Mouse (Mus musculus): Measurements from ENCODE around the gene Nhej1. TPM values are rescaled to one million over a fixed set of nuclear protein-coding genes. Genes with fewer than 3 reads are reported as not detected.

The Nhej1 gene
- polyA plus RNA-seq, 1 experiment: 2.8 TPM

DNA sequence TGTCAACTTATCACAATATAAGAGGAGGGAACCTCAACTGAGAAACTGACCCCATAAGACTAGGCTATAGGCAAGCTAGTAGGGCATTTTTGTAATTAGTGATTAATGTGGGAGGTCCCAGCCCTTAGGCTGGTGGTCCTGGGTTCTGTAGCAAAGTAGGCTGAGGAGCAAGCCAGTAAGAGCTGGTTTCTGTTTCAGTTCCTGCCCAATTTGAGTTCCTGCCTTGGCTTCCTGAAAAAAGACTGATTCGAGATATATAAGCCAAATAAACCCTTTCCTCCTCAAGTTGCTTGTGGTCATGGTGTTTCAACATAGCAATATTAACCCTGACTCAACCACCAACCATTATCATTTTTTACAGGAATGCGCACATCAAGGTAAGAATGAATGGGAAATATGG lies 127.8 kb downstream of the Nhej1 start:
- WGBS: 96% methylated on average over 2 of the region's 2 CpGs
- H3K27me3 ChIP-seq (ENCODE audit: control insufficient read depth, insufficient read depth, low read length): no peaks in the 10 kb centered on the region

DNA sequence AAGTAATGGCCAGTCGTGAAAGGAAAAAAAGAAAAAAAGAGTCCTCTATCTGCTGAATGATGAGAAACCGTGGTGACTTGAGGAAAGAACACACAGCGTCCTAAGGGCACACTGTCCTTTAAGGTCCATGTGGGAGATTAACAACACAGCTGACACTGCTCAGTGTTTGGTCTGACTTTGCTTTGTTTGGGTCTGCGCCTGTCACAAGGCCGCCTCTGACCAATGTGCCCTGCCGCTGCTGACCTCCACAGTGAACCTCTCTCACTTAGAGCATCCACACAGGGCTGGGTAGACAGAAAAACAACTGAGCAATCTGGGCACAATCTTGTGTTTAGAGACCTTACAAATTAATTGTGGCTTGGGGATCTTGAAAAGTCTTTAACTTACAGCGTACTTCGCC lies 148.0 kb downstream of the Nhej1 start:
- Histone ChIP-seq H3K4me3 (replicated peaks; ENCODE audit: insufficient read depth, low read depth, low read length) (no peak overlapping the region), H3K27me3 (ENCODE audit: control insufficient read depth, insufficient read depth, low read length) (no peaks in the 10 kb centered on the region), H3K4me1 (ENCODE audit: control insufficient read depth, insufficient read depth, low read length) (no peaks in the 10 kb centered on the region), H3K27ac (ENCODE audit: insufficient read depth, low read length) (no peak overlapping the region)
- TF ChIP-seq CTCF (IDR thresholded peaks at IDR 0.05; ENCODE audit: borderline replicate concordance, insufficient read depth, low read depth, low read length): no peak
- TF ChIP-seq POLR2A (IDR thresholded peaks at IDR 0.05; ENCODE audit: borderline replicate concordance, insufficient read depth, low read length): no peak
- no peak for DNase-seq
- WGBS: 88% methylated on average over 8 of the region's 8 CpGs

More for the DNA sequence above, 127.8 kb downstream of the Nhej1 start:
- no peak overlapping the region for H3K27ac ChIP-seq (ENCODE audit: insufficient read depth, low read length)
- no peak overlapping the region for H3K4me3 ChIP-seq (replicated peaks; ENCODE audit: insufficient read depth, low read depth, low read length)
- no peaks in the 10 kb centered on the region for H3K4me1 ChIP-seq (ENCODE audit: control insufficient read depth, insufficient read depth, low read length)
- no peak for TF ChIP-seq POLR2A (IDR thresholded peaks at IDR 0.05; ENCODE audit: borderline replicate concordance, insufficient read depth, low read length)
- DNase-seq: no peak

DNA sequence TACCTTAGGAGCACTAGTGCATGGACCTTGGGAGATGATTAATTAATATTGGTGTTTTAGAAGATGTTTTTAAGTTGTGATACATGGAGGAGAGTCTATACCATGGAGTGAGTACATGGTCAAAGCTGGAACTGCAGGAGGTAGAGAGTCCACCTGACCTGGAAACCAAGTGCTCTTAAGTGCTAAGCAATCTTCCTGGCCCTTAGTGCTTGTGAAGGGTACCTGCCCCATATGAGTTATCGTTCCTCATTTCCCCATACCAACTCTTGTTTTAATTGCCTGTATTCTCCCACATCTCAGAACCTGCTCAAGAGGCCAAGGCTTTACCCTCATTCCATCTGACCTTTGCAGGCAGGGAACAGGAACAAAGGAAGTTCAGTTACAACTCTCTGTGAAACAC lies 149.1 kb downstream of the Nhej1 start:
- TF ChIP-seq POLR2A (IDR thresholded peaks at IDR 0.05; ENCODE audit: borderline replicate concordance, insufficient read depth, low read length) (no peak), CTCF (IDR thresholded peaks at IDR 0.05; ENCODE audit: borderline replicate concordance, insufficient read depth, low read depth, low read length) (no peak)

DNA sequence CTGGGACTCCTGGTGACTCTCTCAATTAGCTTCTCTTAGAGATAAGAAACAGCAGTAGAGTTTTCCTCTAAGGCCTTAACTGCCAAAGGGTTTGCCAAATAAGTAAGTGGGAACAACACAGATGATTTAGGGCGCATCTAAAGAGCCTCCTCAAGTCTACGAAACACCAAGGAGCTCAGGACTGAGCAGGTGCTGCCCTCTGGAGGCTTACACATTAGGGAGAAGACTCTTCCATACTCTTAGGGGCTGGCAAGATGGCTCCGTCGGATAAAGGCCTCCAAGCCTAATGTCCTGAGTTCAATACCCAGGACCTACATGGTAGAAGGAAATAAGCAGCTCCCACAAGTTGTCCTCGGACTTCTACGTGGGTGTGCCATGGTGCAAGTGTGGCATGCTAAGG lies 151.4 kb downstream of the Nhej1 start:
- DNase-seq: no peak
- no peaks in the 10 kb centered on the region for H3K27me3 ChIP-seq (ENCODE audit: control insufficient read depth, insufficient read depth, low read length)
- TF ChIP-seq CTCF (IDR thresholded peaks at IDR 0.05; ENCODE audit: borderline replicate concordance, insufficient read depth, low read depth, low read length): no peak
- H3K4me1 ChIP-seq (ENCODE audit: control insufficient read depth, insufficient read depth, low read length): no peaks in the 10 kb centered on the region
- WGBS: 89% methylated on average over 6 of the region's 6 CpGs
- no peak overlapping the region for H3K27ac ChIP-seq (ENCODE audit: insufficient read depth, low read length)
- no peak overlapping the region for H3K4me3 ChIP-seq (replicated peaks; ENCODE audit: insufficient read depth, low read depth, low read length)

More for the DNA sequence above, 149.1 kb downstream of the Nhej1 start:
- Histone ChIP-seq H3K27me3 (ENCODE audit: control insufficient read depth, insufficient read depth, low read length) (no peaks in the 10 kb centered on the region), H3K27ac (ENCODE audit: insufficient read depth, low read length) (no peak overlapping the region), H3K4me1 (ENCODE audit: control insufficient read depth, insufficient read depth, low read length) (no peaks in the 10 kb centered on the region), H3K4me3 (replicated peaks; ENCODE audit: insufficient read depth, low read depth, low read length) (no peak overlapping the region)
- DNase-seq: no peak
- WGBS: 96% methylated on average over 1 of the region's 1 CpGs

DNA sequence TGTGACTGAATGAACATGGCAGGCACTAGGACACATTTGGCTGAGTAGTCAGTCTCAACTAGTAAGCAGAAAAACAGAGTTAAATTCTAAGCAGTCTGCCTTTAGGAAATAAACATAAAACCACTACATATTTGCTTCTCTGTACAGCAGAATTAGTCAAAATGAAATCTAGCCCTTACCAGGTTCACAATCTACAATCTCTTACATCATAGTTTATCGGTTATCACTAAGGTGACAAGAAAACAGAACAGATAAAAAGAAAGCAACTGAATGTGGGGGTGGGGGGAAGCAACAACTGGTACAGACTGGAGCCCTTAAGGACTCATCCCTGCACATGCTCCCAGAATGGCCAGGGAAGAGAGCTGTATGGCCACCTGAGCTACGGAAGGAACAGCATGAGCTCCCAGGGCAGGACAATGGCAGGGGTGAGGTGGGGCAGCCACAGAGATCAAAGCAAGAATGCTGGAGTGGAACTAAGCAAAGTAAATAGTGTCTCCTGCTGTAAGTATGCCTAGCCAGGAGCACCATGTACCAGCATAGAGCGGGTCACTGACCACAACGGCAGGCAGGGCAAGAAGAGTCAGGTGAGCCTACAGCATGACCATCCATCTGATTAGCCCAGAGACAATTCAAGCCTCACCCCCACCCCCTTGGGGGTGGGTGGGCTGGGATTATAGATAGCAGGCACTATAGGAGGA lies 153.5 kb downstream of the Nhej1 start:
- H3K4me3 ChIP-seq (replicated peaks; ENCODE audit: insufficient read depth, low read depth, low read length): no peak overlapping the region
- no peak overlapping the region for H3K27ac ChIP-seq (ENCODE audit: insufficient read depth, low read length)
- no peaks in the 10 kb centered on the region for H3K27me3 ChIP-seq (ENCODE audit: control insufficient read depth, insufficient read depth, low read length)
- 72% methylated on average over 4 of the region's 4 CpGs for WGBS
- TF ChIP-seq POLR2A (IDR thresholded peaks at IDR 0.05; ENCODE audit: borderline replicate concordance, insufficient read depth, low read length) (no peak), CTCF (IDR thresholded peaks at IDR 0.05; ENCODE audit: borderline replicate concordance, insufficient read depth, low read depth, low read length) (no peak)
- no peak for DNase-seq
- no peaks in the 10 kb centered on the region for H3K4me1 ChIP-seq (ENCODE audit: control insufficient read depth, insufficient read depth, low read length)

DNA sequence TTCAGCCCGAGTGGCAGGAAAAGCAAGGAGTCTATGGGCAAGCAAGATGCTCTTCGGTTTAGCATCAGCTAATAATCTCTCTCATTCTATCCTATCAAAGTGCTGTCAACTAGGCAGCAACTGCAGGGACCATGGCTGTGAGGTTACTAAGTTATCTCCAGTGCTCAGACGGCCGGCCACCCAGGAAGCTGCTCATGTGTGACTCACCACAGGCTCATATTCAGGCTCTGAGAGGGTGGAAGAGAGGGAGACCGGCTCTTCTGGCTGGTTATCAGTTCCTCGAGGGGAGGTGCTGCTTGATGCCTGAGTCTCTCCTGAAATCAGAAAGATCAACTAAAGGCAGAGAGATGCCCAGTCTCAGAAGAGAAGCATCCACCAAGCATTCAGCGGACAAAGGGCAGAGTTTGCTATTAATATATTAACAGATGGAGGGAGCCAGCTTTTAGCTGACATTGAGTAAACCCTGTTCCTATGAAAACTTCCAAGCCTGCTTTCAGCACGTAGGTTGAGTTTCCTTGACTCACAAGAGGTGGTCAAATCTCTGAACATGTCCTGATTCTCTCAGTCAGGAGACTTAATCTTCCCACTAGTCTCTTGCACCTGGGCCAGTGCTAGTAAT lies 156.9 kb downstream of the Nhej1 start:
- TF ChIP-seq POLR2A (IDR thresholded peaks at IDR 0.05; ENCODE audit: borderline replicate concordance, insufficient read depth, low read length) (no peak), CTCF (IDR thresholded peaks at IDR 0.05; ENCODE audit: borderline replicate concordance, insufficient read depth, low read depth, low read length) (no peak)
- Histone ChIP-seq H3K4me3 (replicated peaks; ENCODE audit: insufficient read depth, low read depth, low read length) (no peak overlapping the region), H3K27ac (ENCODE audit: insufficient read depth, low read length) (no peak overlapping the region), H3K4me1 (ENCODE audit: control insufficient read depth, insufficient read depth, low read length) (no peaks in the 10 kb centered on the region), H3K27me3 (ENCODE audit: control insufficient read depth, insufficient read depth, low read length) (no peaks in the 10 kb centered on the region)
- WGBS: 77% methylated on average over 8 of the region's 8 CpGs
- no peak for DNase-seq

DNA sequence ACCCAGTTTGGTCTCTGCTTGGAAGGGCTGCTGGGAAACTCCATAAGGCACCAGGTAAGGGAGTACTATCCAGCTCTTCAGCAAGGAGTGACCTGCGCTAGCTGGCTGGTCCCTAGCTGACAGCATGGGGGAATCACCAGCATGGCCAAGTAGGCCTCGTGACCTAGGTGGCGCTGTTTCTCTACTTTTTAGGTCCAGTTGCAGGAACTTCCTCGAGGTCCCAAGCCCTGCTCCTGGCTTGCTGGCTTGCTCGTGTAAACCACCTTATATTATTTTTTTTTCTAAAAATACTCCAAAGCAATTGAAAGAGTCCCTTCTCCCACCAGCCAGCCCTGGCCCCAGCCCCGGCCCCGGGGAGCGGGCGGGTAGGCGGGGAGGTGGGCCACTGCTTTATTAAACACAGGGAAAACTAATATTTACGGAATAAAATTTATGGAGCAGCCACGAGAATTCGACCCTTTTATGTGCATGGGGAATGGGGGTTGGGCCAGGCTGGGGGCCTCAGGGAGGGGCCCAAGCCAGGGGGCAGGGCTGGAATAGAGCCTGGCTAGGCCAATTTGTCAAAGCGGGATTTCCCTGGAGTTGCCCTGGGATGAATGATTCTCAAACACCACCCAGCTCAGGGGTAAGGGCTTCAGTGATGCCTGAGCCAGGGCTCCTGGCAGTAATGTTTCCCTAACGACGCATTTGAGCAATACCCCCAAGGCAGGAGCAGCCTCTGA lies 160.3 kb downstream of the Nhej1 start:
- no peaks in the 10 kb centered on the region for H3K4me1 ChIP-seq (ENCODE audit: control insufficient read depth, insufficient read depth, low read length)
- no peak overlapping the region for H3K27ac ChIP-seq (ENCODE audit: insufficient read depth, low read length)
- H3K4me3 ChIP-seq (replicated peaks; ENCODE audit: insufficient read depth, low read depth, low read length): no peak overlapping the region
- H3K27me3 ChIP-seq (ENCODE audit: control insufficient read depth, insufficient read depth, low read length): no peaks in the 10 kb centered on the region
- 19% methylated on average over 16 of the region's 16 CpGs for WGBS
- DNase-seq: peak; percentile 54 to 63
- TF ChIP-seq POLR2A (IDR thresholded peaks at IDR 0.05; ENCODE audit: borderline replicate concordance, insufficient read depth, low read length): no peak
- TF ChIP-seq CTCF (IDR thresholded peaks at IDR 0.05; ENCODE audit: borderline replicate concordance, insufficient read depth, low read depth, low read length): peak; percentile 81

DNA sequence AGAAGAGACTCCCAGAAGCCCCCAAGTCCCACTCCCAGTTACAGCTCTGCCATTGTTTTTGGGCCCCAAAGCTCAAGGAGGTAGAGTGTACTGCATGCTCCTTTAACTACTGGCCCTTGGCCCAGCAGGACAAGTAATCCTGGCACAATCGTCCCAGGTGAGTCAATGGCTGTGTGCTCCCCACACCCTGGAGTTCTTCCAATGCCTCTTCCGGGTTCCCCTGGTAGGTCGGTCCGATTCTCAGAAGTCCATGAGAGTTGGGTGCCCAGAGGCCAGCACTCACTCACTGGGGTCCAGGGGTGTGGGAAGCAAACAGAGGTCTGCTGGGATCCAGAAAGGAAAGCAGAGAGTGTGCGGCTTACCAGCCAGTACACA lies 162.2 kb downstream of the Nhej1 start:
- TF ChIP-seq CTCF (IDR thresholded peaks at IDR 0.05; ENCODE audit: borderline replicate concordance, insufficient read depth, low read depth, low read length) (no peak), POLR2A (IDR thresholded peaks at IDR 0.05; ENCODE audit: borderline replicate concordance, insufficient read depth, low read length) (no peak)
- Histone ChIP-seq H3K4me3 (replicated peaks; ENCODE audit: insufficient read depth, low read depth, low read length) (no peak overlapping the region), H3K27me3 (ENCODE audit: control insufficient read depth, insufficient read depth, low read length) (no peaks in the 10 kb centered on the region), H3K4me1 (ENCODE audit: control insufficient read depth, insufficient read depth, low read length) (no peaks in the 10 kb centered on the region), H3K27ac (ENCODE audit: insufficient read depth, low read length) (no peak overlapping the region)
- no peak for DNase-seq
- 88% methylated on average over 5 of the region's 5 CpGs for WGBS

Data from cerebellum, adult 2 months (tissue).